Mouse (Mus musculus) liver, adult 10 weeks (tissue): ENCODE measurements around the gene Pank1. TPM values are rescaled to one million over a fixed set of nuclear protein-coding genes. Genes with fewer than 3 reads are reported as not detected.

Experiments
- polyA plus RNA-seq: library from polyadenylated mRNA; stranded (reverse); fragments of 350-450 nt; fragmentation: Illumina TruSeq; extraction: RNeasy Lipid Tissue Mini Kit (QIAGEN cat#74804); gene quantifications from one replicate; pipeline ENCODE4 v1.2.3, GENCODE M21; 2014; ENCODE audit warnings: low read depth, low replicate concordance

The Pank1 gene
- 346 TPM for polyA plus RNA-seq

DNA sequence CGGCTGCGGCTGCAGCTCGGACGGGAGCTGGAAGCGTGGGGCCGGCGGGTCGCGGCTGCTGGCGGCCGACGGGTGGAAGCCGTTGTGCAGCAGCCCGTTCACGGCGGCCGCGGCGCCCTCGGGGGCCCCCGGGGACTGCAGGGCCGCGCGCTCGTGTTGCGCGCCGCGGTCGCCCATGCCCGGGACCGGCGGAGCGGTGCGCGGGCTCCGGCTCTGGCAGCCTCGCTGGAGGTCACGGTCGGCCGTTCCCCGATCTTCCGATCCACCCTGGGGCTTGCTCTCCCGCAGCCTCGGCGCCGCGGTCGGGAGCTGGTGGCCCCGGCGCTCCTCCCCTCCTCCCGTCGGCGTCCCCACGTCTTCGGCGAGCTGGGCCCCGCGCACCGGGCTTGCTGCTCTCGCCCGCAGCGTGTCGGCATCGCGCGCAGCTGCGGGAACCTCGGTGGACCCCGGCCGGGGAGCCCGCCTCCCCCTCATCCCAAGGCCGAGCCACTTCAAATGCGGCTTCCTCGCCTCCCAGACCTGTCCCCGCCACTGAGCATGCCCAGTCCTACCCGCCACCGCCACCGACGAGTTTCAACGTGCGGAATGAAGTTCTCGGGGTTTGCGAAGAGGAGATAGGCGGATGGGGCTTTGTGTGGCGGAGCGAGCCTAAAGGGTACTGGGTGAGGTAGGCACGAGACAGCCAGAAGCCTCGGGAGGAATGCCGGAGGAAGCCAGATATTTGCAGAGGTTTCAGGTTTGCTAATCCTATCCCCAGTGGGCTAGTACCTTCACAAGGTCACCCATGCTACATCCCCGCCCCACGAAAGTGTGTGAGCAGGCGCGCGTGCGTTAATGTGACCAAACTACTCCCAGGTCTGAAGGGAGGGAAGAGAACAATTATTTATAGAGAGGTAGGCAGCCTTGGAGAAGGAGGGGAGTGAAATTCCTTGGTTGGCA is at the start of gene Pank1:
Gene Pank1, minus strand, starts transcription at position 853 of the 939 bp plus-strand sequence.

DNA sequence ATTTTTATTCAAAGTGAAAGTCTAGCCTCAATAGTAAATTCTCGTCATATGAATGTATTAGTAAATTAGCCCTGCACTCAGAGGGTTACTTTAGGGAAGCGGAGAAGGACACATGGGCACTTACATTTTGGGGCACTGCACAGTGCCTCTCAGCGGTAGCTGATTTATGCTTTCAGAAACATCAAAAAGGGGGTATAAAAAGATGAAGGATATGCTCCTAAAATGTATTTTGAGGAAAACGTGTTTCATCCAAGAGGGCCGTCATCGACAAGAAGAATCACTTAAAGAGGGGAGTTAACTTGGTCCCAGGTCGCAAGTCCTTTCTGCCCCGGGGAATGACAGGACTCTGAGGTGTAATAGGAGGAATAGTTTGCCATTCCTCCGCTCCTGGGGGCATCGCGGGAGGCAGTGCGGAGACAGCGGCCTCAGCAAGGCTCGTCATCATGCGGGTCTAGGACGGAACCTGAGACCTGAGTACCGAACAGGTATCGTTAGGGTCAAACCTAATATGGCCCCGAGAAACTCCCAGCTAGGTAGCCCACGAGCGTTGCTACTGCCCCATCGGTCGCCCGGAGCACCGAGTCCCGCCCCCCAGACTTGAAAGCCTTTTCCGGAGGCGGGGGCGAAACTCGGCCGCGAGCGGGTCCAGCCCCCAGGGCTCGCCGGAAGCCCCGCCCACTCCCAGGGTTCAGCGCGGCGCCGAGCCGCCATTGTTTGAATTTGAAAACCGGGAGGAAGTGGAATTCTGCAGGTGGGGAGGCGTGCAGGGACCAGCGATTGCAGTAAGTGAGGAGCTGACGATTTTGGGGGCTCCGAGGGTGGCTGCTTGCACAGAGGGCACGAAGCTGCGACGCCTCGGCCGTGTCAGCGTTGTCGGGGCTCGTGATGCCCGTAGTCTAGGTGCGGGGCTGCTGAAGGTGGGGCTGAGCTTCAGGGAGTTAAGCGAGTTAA is 42.7 kb upstream of the Pank1 start, which contains the start of gene Kif20b:
Gene Kif20b, plus strand, starts transcription at position 710 of the 951 bp plus-strand sequence.

Other genes with a start within 250 kb of the Pank1 start
- gene Ifit1bl2, start 238.7 kb downstream of the Pank1 start, polyA plus RNA-seq: 0.13 TPM
- 18.9 TPM for gene Ifit1, start 238.6 kb downstream of the Pank1 start, polyA plus RNA-seq
- gene Slc16a12, start 132.2 kb downstream of the Pank1 start, polyA plus RNA-seq: 61.3 TPM
- gene Kif20b, start 42.9 kb upstream of the Pank1 start, polyA plus RNA-seq: 2.1 TPM